Mouse (Mus musculus): ENCODE data around the gene Wnt7b. TPM values are rescaled to one million over a fixed set of nuclear protein-coding genes. Genes with fewer than 3 reads are reported as not detected.

Gene Wnt7b
- total RNA-seq, 2 experiments from 2014 or later: 31.3 to 34.4 TPM

DNA sequence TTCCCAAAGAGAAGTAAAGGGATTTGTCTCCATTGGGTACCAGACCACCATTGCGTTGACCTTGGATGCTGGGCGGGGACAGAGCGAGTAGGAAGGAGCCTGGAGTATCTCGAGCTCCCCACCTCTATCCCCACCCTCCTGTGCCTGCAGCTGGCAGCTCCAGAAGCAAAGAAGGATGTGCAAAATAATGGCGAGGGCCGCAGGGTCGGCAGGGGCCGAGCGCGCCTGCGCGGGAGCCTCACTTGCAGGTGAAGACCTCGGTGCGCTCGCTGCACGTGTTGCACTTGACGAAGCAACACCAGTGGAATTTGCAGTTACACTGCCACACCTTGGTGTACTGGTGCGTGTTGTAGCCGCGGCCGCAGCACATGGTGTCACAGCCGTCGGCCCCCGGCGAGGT, 45.1 kb downstream of the Wnt7b start:
- intact Hi-C loops (cut with DNase I): no loop called here

DNA sequence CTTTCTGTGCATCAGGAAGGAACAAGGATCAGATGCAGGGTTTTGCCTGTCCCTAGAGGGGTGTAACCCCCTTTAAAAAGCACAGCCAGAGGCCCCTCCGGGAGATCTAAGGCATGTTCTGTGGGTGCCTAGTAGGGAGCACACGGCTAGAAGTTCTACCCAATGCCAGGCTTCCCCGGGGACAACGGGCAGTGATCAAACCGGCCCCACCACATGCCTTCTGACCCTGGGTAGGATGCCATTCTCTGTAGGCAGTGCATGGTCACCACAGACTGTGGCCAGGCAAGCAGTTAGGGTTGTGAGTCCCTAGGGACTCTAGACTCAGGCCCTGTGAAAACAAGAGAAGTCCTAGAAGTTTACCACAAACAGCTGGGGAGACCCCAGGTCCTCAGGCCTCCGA, 47.6 kb downstream of the Wnt7b start:
- no peak for DNase-seq (ENCODE audit: low spot score in 2 of 2)
- intact Hi-C loops (cut with DNase I): no loop called here

More for the DNA sequence above, 45.1 kb downstream of the Wnt7b start:
- no peak for DNase-seq (ENCODE audit: low spot score in 2 of 2)

DNA sequence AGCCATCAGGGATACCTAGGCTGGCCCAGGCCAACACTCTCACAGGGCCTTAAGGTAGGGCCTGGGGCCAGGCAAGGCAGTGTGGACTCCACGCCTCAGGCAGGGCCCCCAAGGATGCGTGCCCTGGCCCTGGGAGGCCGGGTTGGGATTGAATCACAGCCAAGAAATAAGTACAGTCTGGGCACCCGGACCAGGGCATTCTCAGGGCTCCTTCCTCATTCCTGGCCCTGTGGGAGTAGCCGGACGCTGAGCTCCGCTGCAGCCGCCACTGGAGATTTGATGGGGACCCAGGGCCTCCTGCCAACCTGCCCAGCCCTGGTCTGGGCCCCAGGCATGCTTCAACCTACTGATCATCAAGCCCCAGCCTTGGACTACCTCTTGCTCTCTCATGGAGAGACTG, 48.1 kb downstream of the Wnt7b start:
- intact Hi-C loops (cut with DNase I): no loop called here
- DNase-seq (ENCODE audit: low spot score in 2 of 2): no peak

DNA sequence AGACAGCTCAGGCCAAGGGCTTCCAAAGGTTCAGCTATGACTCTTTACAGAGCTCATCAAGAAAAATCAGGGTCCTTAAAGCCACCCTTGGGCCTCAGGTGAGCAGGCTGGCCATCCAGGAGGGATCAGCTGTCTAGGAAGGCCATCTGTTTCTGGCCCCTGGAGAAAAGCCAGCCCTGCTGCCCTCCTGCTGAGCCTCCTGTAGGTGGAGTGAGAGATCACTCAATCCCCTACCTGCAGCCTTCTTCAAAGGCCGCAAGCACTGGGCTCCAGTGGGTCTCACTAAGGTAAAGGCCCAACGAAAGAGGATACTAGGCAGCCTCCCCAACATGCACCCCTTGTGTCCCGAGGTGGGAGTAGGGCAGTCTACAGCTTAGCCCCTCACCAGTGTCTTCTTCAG, 50.2 kb downstream of the Wnt7b start:
- intact Hi-C loops (cut with DNase I): no loop called here
- DNase-seq (ENCODE audit: low spot score in 2 of 2): no peak

DNA sequence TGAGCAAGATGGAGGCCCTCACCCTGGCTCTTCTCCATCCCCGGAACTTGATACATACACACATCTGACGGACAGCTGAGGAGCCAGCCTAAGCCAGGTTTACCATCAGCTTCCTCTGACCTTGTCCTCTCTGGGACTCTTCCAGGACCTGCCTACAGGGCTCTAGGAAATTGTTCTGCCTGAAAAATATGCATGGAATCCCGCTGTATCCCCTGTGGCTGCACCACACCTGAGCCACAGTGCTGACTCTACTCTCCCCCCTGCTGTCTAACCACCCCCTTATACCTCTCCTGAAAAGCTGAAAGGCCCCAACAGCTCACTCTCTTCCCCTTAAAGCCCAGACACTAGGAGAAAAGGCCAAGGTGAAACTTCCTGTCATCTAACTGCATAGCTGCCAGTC, 52.4 kb downstream of the Wnt7b start:
- no peak for DNase-seq (ENCODE audit: low spot score in 2 of 2)
- intact Hi-C loops (cut with DNase I): no loop called here

DNA sequence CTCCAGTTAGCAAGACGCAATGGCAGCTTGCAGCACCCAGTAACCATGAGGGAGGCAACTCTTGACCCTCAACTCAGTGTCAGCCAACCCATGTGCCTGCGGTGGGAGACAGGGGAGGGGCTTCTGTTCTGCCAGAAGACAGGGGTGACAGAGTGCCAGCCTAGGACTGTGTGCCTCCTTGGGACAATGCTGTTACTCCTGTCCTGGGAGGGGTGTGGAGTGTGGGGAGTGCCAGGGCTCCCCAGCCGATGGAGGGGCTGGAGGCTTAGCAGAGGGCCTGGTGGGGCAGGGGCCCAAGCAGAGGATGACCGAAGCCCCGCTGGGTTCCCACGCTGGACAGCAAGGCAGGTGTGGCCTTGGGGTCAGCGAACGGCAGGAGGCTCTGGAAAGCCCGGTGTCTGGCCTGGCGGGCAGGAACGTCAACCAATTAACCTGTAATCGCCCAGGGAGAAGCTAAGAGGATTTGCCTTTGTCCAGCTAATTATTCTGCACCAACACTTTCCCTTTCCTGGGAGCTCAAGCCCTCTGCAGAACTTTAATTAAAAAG, 57.8 kb downstream of the Wnt7b start:
- intact Hi-C loops (cut with DNase I): no loop called here

DNA sequence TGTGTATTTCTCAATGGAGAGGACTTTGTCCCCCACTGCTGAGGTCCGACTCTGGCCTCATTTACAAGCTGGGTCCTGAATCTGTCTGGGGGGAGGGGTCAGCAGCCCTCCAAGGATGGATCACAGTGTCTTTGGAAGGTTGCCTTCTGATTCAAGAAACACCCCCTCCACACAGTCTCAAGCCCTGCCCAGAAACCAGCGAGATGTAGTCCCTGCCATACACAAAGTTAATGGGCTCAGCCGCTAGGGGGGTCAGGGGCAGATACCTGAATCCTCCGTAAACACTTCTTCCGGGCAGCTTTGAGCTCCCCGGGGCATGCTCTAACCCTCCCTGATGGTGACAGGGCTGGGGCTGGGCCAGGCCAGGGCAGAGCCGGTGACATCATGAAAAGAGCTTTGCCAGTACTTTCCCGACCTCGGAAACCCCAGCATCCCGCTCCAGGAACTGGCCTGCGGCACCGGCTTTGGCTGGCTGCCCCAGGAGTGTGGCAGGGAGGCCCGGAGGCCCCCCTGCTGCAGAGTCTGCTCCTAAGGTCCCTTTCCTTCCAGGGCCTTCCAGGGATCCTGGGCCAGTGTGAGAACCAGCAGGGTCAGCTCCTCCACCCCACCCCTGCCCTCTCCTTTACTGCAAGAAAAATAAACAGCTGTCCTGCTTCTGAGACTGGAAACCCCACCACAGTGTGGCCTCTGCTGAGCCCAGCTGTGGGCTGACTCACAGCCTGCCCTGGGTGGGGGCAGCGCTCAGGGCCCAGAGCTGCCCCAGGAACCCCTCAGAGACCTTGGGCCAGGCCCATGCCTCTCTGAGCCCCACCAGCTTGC, 58.9 kb downstream of the Wnt7b start:
- DNase-seq (ENCODE audit: low spot score in 2 of 2): peak in 1 of 2 experiments; percentile 7
- intact Hi-C loops (cut with DNase I): no loop called here

More for the DNA sequence above, 57.8 kb downstream of the Wnt7b start:
- DNase-seq (ENCODE audit: low spot score in 2 of 2): no peak

DNA sequence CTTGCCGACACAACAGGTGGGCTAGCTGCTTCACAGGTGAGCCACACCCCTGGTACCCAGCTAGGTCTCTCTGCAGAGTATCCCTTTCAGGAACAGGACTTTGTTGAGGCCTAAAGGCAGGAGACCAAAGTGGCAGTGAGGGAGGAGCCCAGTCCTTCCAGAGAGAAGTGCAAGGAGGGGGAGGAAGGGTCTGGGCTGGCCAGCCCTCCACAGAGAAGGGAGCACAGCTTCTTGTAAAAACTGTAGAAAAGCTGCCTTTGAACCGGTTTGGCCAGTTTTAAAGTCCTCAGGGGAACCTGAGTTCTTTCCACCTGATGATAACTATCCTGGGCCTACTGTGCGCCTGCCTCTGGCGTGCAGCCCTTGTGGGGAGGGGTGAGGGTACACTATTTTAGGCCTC, 62.8 kb downstream of the Wnt7b start:
- intact Hi-C loops (cut with DNase I): no loop called here
- no peak for DNase-seq (ENCODE audit: low spot score in 2 of 2)

DNA sequence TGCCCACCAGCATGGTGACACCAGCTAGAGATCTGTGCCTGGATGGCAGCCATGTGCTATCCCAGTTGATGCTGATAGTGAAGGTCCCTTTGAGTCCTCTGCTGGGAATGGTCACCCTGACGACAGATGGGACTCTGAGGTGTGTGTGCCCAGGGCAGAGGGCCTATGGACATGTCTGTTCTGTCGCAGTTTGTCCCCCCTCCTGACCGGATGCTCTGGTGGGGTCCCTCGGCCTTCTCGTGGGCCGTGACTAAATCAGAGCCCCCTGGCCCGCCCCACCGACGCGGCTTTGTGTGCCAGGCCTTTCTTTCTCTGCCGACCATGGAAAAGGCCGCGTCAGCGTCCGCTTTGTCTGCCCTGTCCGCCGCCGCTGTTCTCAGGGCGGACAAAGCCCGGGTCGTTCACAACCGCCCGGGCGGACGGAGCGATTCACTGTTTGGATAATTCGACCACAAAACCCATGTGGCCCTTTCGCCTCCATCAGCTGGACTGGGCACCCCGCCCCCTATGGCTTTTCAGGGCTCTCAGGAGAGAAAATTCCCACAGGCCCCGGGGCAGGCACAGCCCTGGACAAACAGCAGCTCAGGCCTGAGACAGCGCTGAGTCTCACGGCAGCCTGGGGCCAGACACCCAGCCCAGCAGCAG, 74.8 kb downstream of the Wnt7b start:
- intact Hi-C loops (cut with DNase I): no loop called here
- DNase-seq (ENCODE audit: low spot score in 2 of 2): no peak

DNA sequence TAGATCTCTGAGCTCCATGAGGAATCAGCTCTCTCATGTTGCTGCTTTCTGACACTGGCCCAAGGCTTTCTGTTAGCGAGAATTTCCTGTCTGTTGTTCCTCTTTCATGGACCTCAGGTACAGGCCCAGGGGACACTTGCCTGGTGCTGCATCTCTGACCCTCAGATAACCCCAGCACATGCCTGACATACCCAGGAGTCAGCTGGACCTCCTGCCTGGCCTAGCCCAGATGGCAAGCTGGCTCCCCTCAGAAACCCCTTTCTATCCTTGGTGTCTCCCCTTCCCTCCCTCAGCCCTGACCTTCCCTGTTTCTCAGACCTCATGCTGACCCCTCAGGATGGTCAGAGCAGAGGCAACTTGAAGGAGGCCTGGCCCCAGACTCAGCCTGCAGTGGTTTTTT, 75.6 kb downstream of the Wnt7b start:
- no peak for DNase-seq (ENCODE audit: low spot score in 2 of 2)

DNA sequence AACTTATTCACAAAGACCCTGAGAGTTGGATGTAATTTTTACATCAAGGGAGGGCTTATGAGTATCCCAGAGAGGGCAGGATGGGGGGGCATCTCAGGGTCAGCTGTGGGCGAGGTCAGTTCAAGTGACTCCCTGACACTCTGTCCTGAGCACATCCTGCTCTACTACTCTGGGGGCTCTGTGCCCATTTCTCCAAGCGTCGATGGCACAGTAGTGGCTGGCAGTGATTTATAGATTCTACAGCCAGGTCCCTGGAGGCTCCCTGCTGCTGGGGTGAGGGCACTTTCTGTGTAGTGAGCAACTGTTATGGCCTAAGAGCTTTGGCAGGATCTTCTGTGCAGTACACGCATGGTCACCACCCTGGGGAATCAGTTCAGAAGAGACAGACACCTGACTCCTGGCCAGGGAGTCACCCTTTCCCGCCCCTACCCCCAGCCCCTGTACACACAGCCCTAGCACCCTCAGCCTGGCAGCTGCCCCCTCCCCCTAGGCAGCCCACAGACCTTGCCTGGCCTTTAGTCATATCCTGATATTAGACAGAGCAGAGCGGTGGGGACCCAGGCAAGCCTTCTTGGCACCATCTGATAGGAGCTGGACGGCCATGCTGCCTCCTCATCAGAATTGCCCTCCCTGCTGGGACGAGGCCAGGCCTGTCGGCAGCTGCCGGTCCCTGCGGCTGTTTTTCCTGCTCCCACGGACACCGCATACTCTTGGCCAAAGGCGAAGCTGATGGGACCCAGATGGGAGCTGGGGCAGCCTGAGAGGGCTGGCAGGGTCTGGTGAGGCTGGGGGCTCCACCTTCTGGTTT, 77.0 kb downstream of the Wnt7b start:
- peak in 1 of 2 experiments; percentile 6 for DNase-seq (ENCODE audit: low spot score in 2 of 2)
- intact Hi-C loops (cut with DNase I): no loop called here

More for the DNA sequence above, 75.6 kb downstream of the Wnt7b start:
- intact Hi-C loops (cut with DNase I): no loop called here

DNA sequence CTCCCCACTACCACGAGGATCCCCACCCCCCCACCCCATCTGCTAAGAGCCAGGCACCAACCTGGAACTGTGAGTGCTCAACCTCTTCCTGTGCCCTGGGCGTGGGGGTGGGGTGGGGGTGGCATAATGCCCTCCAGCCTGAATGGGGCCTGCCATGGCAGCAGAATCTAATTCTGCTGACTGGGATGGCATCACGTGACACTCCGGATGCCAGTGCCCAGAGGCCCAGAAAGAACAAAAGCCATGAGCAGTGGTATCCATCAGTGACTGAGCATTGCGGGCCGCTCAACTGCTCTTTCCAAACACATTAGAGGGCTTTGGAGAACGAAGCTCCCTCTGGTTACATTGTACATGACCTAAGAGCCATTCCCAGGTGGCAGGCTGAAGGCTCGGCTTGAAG, 79.1 kb downstream of the Wnt7b start, which contains the start of gene 7530416G11Rik:
Gene 7530416G11Rik, minus strand, starts transcription at position 101 of the 400 bp plus-strand sequence.
- intact Hi-C loops (cut with DNase I): no loop called here
- no peak for DNase-seq (ENCODE audit: low spot score in 2 of 2)

DNA sequence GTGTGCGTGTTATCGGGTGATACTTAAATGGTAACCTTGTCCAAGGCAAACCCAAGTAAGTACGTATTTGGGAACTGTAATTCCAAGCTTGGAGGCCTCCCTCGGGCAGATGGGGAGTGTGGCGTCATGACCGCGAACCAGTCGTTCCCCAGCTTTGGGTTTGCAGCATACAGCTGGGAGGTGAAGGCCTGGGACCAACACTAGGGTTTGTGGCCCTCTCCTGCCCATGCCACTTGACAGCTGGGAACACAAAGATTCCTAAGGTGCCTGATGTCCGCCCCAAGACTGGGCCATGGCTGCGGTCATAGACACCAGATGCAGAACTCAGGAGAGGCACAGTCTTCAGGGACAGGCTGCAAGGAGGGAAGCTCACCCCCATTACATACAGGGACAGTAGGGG, 82.0 kb downstream of the Wnt7b start:
- intact Hi-C loops (cut with DNase I): no loop called here
- no peak for DNase-seq (ENCODE audit: low spot score in 2 of 2)

DNA sequence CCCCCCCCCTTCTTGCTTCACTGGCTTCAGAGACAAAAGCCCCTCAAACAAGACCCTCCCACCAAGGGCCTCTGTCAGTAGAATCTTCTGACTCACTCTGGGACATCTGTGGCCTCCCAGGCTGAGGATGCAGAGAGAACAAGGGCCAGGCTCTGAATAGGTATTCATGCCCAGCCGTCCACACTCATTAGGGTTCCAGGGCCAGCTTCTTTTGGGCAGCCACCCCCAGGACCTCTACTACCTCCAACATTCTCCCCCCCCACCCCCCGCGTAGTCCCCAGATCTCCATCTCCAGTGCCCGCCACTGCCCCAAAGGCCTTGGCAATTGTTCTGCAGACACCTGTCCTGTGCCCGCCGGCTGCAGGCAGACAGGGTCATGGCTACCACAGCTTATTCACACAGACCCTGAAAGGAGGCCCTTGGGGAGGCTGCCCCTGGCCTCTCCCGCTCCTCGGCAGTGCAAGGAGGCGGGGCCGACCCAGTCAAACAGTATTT, 84.2 kb downstream of the Wnt7b start:
- intact Hi-C loops (cut with DNase I): no loop called here
- no peak for DNase-seq (ENCODE audit: low spot score in 2 of 2)

DNA sequence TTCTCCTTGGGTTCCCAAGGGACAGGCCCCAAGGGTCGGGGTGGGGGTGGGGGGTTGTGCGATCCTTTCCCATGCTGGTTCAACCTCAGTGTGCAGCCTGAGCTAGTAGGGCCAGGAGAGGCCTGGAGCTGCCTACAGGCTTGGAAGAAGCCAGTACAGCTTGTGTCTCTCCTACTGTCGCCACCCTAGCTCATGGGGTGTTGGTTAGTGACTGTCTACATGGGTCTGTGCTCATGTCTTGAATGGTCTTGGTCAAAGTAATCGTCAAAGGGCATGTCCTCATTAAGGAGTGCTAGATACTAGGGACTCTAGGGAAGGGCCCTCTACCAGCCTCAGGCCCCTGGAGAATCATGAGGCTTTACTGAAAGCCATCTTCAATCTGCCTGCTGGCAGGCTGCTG, 84.7 kb downstream of the Wnt7b start:
- no peak for DNase-seq (ENCODE audit: low spot score in 2 of 2)
- intact Hi-C loops (cut with DNase I): no loop called here

DNA sequence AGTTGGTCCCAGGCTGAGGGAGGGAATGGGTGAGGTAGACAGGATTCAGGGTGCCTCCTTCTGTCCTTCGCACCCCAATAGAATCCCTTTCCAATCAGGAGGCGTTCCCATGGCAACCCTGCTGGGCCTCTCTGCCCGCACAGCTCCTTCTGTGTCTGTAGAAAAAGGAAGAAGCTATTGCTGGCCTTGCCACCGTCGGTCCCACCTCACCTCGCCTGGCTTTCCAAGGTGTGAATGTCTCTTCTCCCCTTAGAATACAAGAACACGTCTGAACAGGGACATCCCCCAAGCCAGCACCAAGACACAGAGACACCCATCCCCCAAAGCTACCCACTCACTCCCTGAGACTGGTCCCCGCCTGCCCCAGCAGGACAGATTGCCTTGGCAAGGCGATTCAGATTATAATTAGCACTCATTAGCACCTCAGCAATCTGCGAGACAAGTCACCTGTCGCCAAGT, 88.1 kb downstream of the Wnt7b start:
- peak; percentile 73 to 90 for DNase-seq (ENCODE audit: low spot score in 2 of 2)
- intact Hi-C loops (cut with DNase I): loop anchor here (1.0 to 5.0 kb wide), 3 partner anchors 66 to 167 kb away; no protein-coding TSS in a partner anchor

DNA sequence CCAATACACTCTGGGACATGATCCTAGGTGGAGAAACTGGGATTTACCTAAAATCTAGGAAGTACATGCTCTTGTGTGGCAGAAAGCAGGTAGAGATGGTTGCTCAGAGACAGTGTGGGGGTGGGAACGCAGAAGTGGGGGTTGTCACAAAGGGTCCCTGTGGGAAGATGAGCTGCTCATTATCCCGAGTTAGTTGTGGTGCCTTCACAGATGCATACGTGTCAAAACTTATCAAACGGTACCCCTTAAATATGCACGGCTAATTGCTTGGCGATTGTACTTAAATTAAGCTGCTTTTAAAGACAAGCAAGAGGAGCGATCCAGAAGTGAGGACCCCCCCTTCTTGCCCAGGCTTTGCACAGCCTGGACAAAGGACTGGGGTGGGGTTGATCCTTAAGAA, 92.5 kb downstream of the Wnt7b start:
- intact Hi-C loops (cut with DNase I): loop anchor here (5.0 kb wide), 1 partner anchor 162 kb away; no protein-coding TSS in a partner anchor
- DNase-seq (ENCODE audit: low spot score in 2 of 2): no peak

DNA sequence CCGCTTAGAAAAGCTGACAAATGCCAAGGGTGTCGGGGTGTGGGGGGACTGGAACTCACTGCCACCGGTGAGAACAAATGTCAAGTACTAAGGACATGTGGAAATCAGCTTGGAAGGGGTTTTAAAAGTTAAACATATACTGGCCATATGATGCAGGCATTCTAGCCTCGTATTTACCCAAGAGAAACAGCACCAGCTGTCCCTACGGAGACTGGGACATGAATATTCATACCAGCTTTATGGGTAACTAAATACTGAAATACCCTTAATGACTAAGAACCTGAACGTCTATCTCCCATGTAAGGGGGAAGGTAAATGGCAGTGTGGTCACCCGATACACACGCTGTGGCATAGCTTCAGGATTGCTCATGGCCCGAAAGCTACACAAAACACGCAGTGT, 93.4 kb downstream of the Wnt7b start:
- DNase-seq (ENCODE audit: low spot score in 2 of 2): no peak
- intact Hi-C loops (cut with DNase I): no loop called here

All from left cerebral cortex, postnatal 25 days (tissue).